Mouse (Mus musculus): ENCODE results near the gene Apaf1.

Gene Apaf1

GRCm38 (mm10) chr10:91082550-91083392, at the start of gene Apaf1, which contains the start of gene Ikbip:
Gene Apaf1 (minus strand): TSS chr10:91082770.
Gene Ikbip (plus strand): TSS chr10:91082940.
- DNase-seq (ENCODE audit: low read depth): peak; percentile 100

- DNase-seq (ENCODE audit: low read depth): no peak
Observed at GRCm38 (mm10) chr10:91131565-91131964, 49.0 kb upstream of the Apaf1 start.

GRCm38 (mm10) chr10:91130792-91131191, 48.2 kb upstream of the Apaf1 start:
- no peak for DNase-seq (ENCODE audit: low read depth)

- no peak for DNase-seq (ENCODE audit: low read depth)
Observed at GRCm38 (mm10) chr10:91128551-91129160, 46.1 kb upstream of the Apaf1 start.

GRCm38 (mm10) chr10:91127395-91127794, 44.8 kb upstream of the Apaf1 start:
- DNase-seq (ENCODE audit: low read depth): no peak

GRCm38 (mm10) chr10:91126618-91127355, 44.2 kb upstream of the Apaf1 start:
- no peak for DNase-seq (ENCODE audit: low read depth)

- DNase-seq (ENCODE audit: low read depth): peak; percentile 100
Observed at GRCm38 (mm10) chr10:91123828-91124822, 41.6 kb upstream of the Apaf1 start, which contains the start of gene Slc25a3. Gene Slc25a3 (minus strand): TSS chr10:91124059.

GRCm38 (mm10) chr10:91123281-91123827, 40.8 kb upstream of the Apaf1 start:
- DNase-seq (ENCODE audit: low read depth): peak; percentile 45

- DNase-seq (ENCODE audit: low read depth): peak; percentile 26
Observed at GRCm38 (mm10) chr10:91122646-91123045, 40.1 kb upstream of the Apaf1 start.

- no peak for DNase-seq (ENCODE audit: low read depth)
Observed at GRCm38 (mm10) chr10:91116958-91117357, 34.4 kb upstream of the Apaf1 start.

GRCm38 (mm10) chr10:91109841-91110240, 27.3 kb upstream of the Apaf1 start:
- no peak for DNase-seq (ENCODE audit: low read depth)

- no peak for DNase-seq (ENCODE audit: low read depth)
Observed at GRCm38 (mm10) chr10:91105981-91106380, 23.4 kb upstream of the Apaf1 start.

GRCm38 (mm10) chr10:91102799-91103590, 20.4 kb upstream of the Apaf1 start:
- DNase-seq (ENCODE audit: low read depth): no peak

GRCm38 (mm10) chr10:91101936-91102335, 19.4 kb upstream of the Apaf1 start:
- DNase-seq (ENCODE audit: low read depth): no peak

GRCm38 (mm10) chr10:91100101-91100500, 17.5 kb upstream of the Apaf1 start:
- DNase-seq (ENCODE audit: low read depth): no peak

GRCm38 (mm10) chr10:91098056-91098455, 15.5 kb upstream of the Apaf1 start:
- no peak for DNase-seq (ENCODE audit: low read depth)

GRCm38 (mm10) chr10:91094251-91095104, 11.9 kb upstream of the Apaf1 start:
- peak; percentile 62 for DNase-seq (ENCODE audit: low read depth)

GRCm38 (mm10) chr10:91092812-91093211, 10.2 kb upstream of the Apaf1 start:
- peak; percentile 55 for DNase-seq (ENCODE audit: low read depth)

- peak; percentile 72 for DNase-seq (ENCODE audit: low read depth)
Observed at GRCm38 (mm10) chr10:91083393-91083927, 890 bp upstream of the Apaf1 start.

Data from NIH3T3 (cell line).